Mouse (Mus musculus) megakaryocyte, embryonic 14.5 days (primary cell): Measurements from ENCODE around the gene Relb. TPM values are rescaled to one million over a fixed set of nuclear protein-coding genes. Genes with fewer than 3 reads are reported as not detected.

Source experiments
- H3K27me3 ChIP-seq: replicated peaks from 2 replicates; pipeline ENCODE3; 2012; ENCODE audit warnings: inconsistent platforms
- H3K36me3 ChIP-seq: replicated peaks from 2 replicates; pipeline ENCODE3; 2012; ENCODE audit warnings: low read length, inconsistent platforms, mixed read lengths
- H3K4me1 ChIP-seq: 2 replicates; pipeline ENCODE4 v1.6.1; 2012; ENCODE audit warnings: inconsistent platforms
- H3K4me3 ChIP-seq: replicated peaks from 2 replicates; pipeline ENCODE3; 2012; ENCODE audit warnings: moderate library complexity, mild to moderate bottlenecking, inconsistent platforms
- H3K9me3 ChIP-seq: 2 replicates; pipeline ENCODE4 v1.6.1; 2012; ENCODE audit warnings: inconsistent platforms
- FLI1 ChIP-seq: IDR thresholded peaks from 2 replicates; pipeline ENCODE4 v1.6.1; 2012; ENCODE audit warnings: low read length, inconsistent platforms, mixed read lengths
- GATA1 ChIP-seq: IDR thresholded peaks from 3 replicates; pipeline ENCODE4 v1.6.1; 2012; ENCODE audit warnings: mixed read lengths, low read length, inconsistent platforms, borderline replicate concordance
- polyA plus RNA-seq: library from polyadenylated mRNA; stranded (reverse); fragments of >175 nt; gene quantifications from 2 replicates; pipeline ENCODE4 v1.2.3, GENCODE M21; 2012; ENCODE audit warnings: low replicate concordance; ENCODE audit not compliant: insufficient read depth

Relb gene
- polyA plus RNA-seq = 14.8 and 22.5 TPM in 2 replicates

- no peak for TF ChIP-seq FLI1
- TF ChIP-seq GATA1 = no peak
- H3K4me1 ChIP-seq = peaks cover 60% of the 10 kb centered on the region
- H3K27me3 ChIP-seq = no peaks in the 10 kb centered on the region
Observed at GRCm38 (mm10) chr7:19629361-19629734, at the start of gene Relb. Relb (minus strand) TSS chr7:19629438.

GRCm38 (mm10) chr7:19678901-19679300 is 49.7 kb upstream of the Relb start:
- no peaks in the 10 kb centered on the region for H3K9me3 ChIP-seq
- H3K4me1 ChIP-seq = peaks cover 27% of the 10 kb centered on the region
- no peak overlapping the region for H3K4me3 ChIP-seq
- H3K27me3 ChIP-seq = peaks cover 57% of the 10 kb centered on the region
- no peaks in the 10 kb centered on the region for H3K36me3 ChIP-seq
- TF ChIP-seq FLI1 (no peak), GATA1 (no peak)

More at GRCm38 (mm10) chr7:19629361-19629734, at the start of gene Relb:
- Histone ChIP-seq H3K4me3 (peak within 1 kb of the TSS; percentile 97), H3K9me3 (no peaks in the 10 kb centered on the region), H3K36me3 (peaks cover 29% of the 10 kb centered on the region)

- Histone ChIP-seq H3K27me3 (peaks cover 61% of the 10 kb centered on the region), H3K4me1 (peaks cover 25% of the 10 kb centered on the region)
- TF ChIP-seq GATA1 = no peak
- no peak for TF ChIP-seq FLI1
Observed at GRCm38 (mm10) chr7:19677872-19678271, 48.6 kb upstream of the Relb start, which contains the start of gene Apoc2. Apoc2 (minus strand) TSS chr7:19677941.

GRCm38 (mm10) chr7:19676662-19677061 is 47.4 kb upstream of the Relb start:
- peaks cover 25% of the 10 kb centered on the region for H3K4me1 ChIP-seq
- peaks cover 57% of the 10 kb centered on the region for H3K27me3 ChIP-seq
- TF ChIP-seq GATA1 (no peak), FLI1 (no peak)
- H3K9me3 ChIP-seq = no peaks in the 10 kb centered on the region
- H3K4me3 ChIP-seq = no peak overlapping the region
- H3K36me3 ChIP-seq = no peaks in the 10 kb centered on the region

More at GRCm38 (mm10) chr7:19677872-19678271, 48.6 kb upstream of the Relb start, which contains the start of gene Apoc2:
- H3K4me3 ChIP-seq = no peak within 1 kb of the TSS
- no peaks in the 10 kb centered on the region for H3K36me3 ChIP-seq
- no peaks in the 10 kb centered on the region for H3K9me3 ChIP-seq

GRCm38 (mm10) chr7:19675824-19676223 is 46.6 kb upstream of the Relb start:
- TF ChIP-seq FLI1 = no peak
- no peak for TF ChIP-seq GATA1
- Histone ChIP-seq H3K4me3 (peak overlapping the region; percentile 4), H3K4me1 (peaks cover 19% of the 10 kb centered on the region)

GRCm38 (mm10) chr7:19673083-19673699 is 44.0 kb upstream of the Relb start:
- H3K36me3 ChIP-seq = no peaks in the 10 kb centered on the region
- TF ChIP-seq GATA1 (no peak), FLI1 (no peak)
- no peaks in the 10 kb centered on the region for H3K9me3 ChIP-seq
- H3K4me1 ChIP-seq = peaks cover 32% of the 10 kb centered on the region
- no peak overlapping the region for H3K4me3 ChIP-seq
- peaks cover 48% of the 10 kb centered on the region for H3K27me3 ChIP-seq

More at GRCm38 (mm10) chr7:19675824-19676223, 46.6 kb upstream of the Relb start:
- no peaks in the 10 kb centered on the region for H3K36me3 ChIP-seq
- H3K27me3 ChIP-seq = peaks cover 54% of the 10 kb centered on the region
- no peaks in the 10 kb centered on the region for H3K9me3 ChIP-seq

- TF ChIP-seq FLI1 (no peak), GATA1 (no peak)
- no peaks in the 10 kb centered on the region for H3K36me3 ChIP-seq
- H3K27me3 ChIP-seq = peaks cover 33% of the 10 kb centered on the region
- H3K9me3 ChIP-seq = no peaks in the 10 kb centered on the region
- no peak overlapping the region for H3K4me3 ChIP-seq
- H3K4me1 ChIP-seq = peaks cover 32% of the 10 kb centered on the region
Observed at GRCm38 (mm10) chr7:19671511-19671910, 42.3 kb upstream of the Relb start.

GRCm38 (mm10) chr7:19668947-19669721 is 39.9 kb upstream of the Relb start:
- TF ChIP-seq GATA1 (no peak), FLI1 (no peak)
- Histone ChIP-seq H3K4me3 (peak overlapping the region; percentile 80), H3K4me1 (peaks cover 36% of the 10 kb centered on the region), H3K36me3 (no peaks in the 10 kb centered on the region), H3K27me3 (peaks cover 19% of the 10 kb centered on the region), H3K9me3 (no peaks in the 10 kb centered on the region)

- peak overlapping the region; percentile 18 for H3K4me3 ChIP-seq
- H3K9me3 ChIP-seq = no peaks in the 10 kb centered on the region
- no peak for TF ChIP-seq FLI1
- no peak for TF ChIP-seq GATA1
- peaks cover 48% of the 10 kb centered on the region for H3K4me1 ChIP-seq
- peaks cover 6% of the 10 kb centered on the region for H3K36me3 ChIP-seq
- peaks cover 11% of the 10 kb centered on the region for H3K27me3 ChIP-seq
Observed at GRCm38 (mm10) chr7:19667434-19667833, 38.2 kb upstream of the Relb start.

- Histone ChIP-seq H3K9me3 (no peaks in the 10 kb centered on the region), H3K36me3 (peaks cover 13% of the 10 kb centered on the region), H3K4me1 (peaks cover 55% of the 10 kb centered on the region), H3K27me3 (peaks cover 11% of the 10 kb centered on the region), H3K4me3 (no peak overlapping the region)
- TF ChIP-seq GATA1 (no peak), FLI1 (no peak)
Observed at GRCm38 (mm10) chr7:19666750-19667149, 37.5 kb upstream of the Relb start.
